Mouse (Mus musculus) myocyte (in vitro differentiated cells): Measurements from ENCODE around the gene Gpr18. TPM values are rescaled to one million over a fixed set of nuclear protein-coding genes. Genes with fewer than 3 reads are reported as not detected.
"Not testable (repeated sequence)": the region's sequence is repeated elsewhere in the genome, so short reads cannot be mapped to it uniquely, and the experiment has no call there.

Source experiments
- H3K27me3 ChIP-seq: one replicate; pipeline ENCODE4 v1.6.1; 2011; ENCODE audit not compliant: control insufficient read depth, insufficient read depth, insufficient read length
- H3K36me3 ChIP-seq: one replicate; pipeline ENCODE4 v1.6.1; 2011; ENCODE audit not compliant: control insufficient read depth, insufficient read depth
- H3K4me2 ChIP-seq: one replicate; pipeline ENCODE4 v1.6.1; 2011; ENCODE audit warnings: low read depth, control low read depth
- H3K4me3 ChIP-seq: one replicate; pipeline ENCODE4 v1.5.1; 2011; ENCODE audit warnings: mild to moderate bottlenecking, control low read depth, moderate library complexity
- H3K79me2 ChIP-seq: one replicate; pipeline ENCODE4 v1.6.1; 2011; ENCODE audit not compliant: control insufficient read depth, insufficient read depth
- H3ac ChIP-seq: one replicate; pipeline ENCODE4 v1.6.1; 2011; ENCODE audit not compliant: control insufficient read depth, insufficient read length
- CEBPB ChIP-seq: IDR thresholded peaks from 2 replicates; pipeline ENCODE4 v1.6.1; 2011; ENCODE audit warnings: mild to moderate bottlenecking, moderate library complexity; ENCODE audit not compliant: poor library complexity, insufficient read depth, severe bottlenecking
- E2F4 ChIP-seq: IDR thresholded peaks from one replicate; pipeline ENCODE4 v1.6.1; 2011; ENCODE audit warnings: mild to moderate bottlenecking, control low read depth, moderate library complexity; ENCODE audit not compliant: insufficient read depth
- MAX ChIP-seq: IDR thresholded peaks from one replicate; pipeline ENCODE4 v1.6.1; 2011; ENCODE audit warnings: low read depth, mild to moderate bottlenecking, control low read depth
- MYOD1 ChIP-seq, 3 experiments: IDR thresholded peaks; one replicate each; pipeline ENCODE4 v1.6.1; 2011; ENCODE audit warnings: control low read depth in 2 of 3, low read depth in 2 of 3, mild to moderate bottlenecking in 2 of 3, moderate library complexity in 1 of 3; ENCODE audit not compliant: insufficient read length in 2 of 3, control insufficient read depth in 1 of 3
- MYOG ChIP-seq, 3 experiments: IDR thresholded peaks; one replicate each; pipeline ENCODE4 v1.6.1; 2011; ENCODE audit warnings: control low read depth in 2 of 3, low read depth in 2 of 3, mild to moderate bottlenecking in 2 of 3; ENCODE audit not compliant: insufficient read length in 2 of 3, control insufficient read depth in 1 of 3, insufficient read depth in 1 of 3
- POLR2A ChIP-seq: IDR thresholded peaks from one replicate; pipeline ENCODE4 v1.6.1; 2011; ENCODE audit warnings: low read depth, mild to moderate bottlenecking, control low read depth, moderate library complexity; ENCODE audit not compliant: insufficient read length
- POLR2AphosphoS2 ChIP-seq: IDR thresholded peaks from one replicate; pipeline ENCODE4 v1.6.1; 2011; ENCODE audit warnings: low read depth, control low read depth; ENCODE audit not compliant: insufficient read length
- REST ChIP-seq: IDR thresholded peaks from one replicate; pipeline ENCODE4 v1.6.1; 2011; ENCODE audit warnings: mild to moderate bottlenecking, control low read depth, moderate library complexity; ENCODE audit not compliant: insufficient read depth, insufficient read length
- SRF ChIP-seq: IDR thresholded peaks from one replicate; pipeline ENCODE4 v1.6.1; 2011; ENCODE audit warnings: low read depth; ENCODE audit not compliant: control insufficient read depth, insufficient read length
- TCF12 ChIP-seq: IDR thresholded peaks from one replicate; pipeline ENCODE4 v1.6.1; 2011; ENCODE audit warnings: mild to moderate bottlenecking, control low read depth; ENCODE audit not compliant: poor library complexity, insufficient read depth, severe bottlenecking
- TCF3 ChIP-seq: IDR thresholded peaks from one replicate; pipeline ENCODE4 v1.6.1; 2011; ENCODE audit warnings: low read depth, control low read depth; ENCODE audit not compliant: insufficient read length
- USF1 ChIP-seq: IDR thresholded peaks from one replicate; pipeline ENCODE4 v1.6.1; 2011; ENCODE audit warnings: low read depth, mild to moderate bottlenecking, control low read depth, moderate library complexity
- polyA plus RNA-seq: library from polyadenylated mRNA; unstranded; fragments of >200 nt; fragmentation: generic; extraction: Trizol; gene quantifications from one replicate; pipeline ENCODE4 v1.2.1, GENCODE M21; 2012; ENCODE audit warnings: missing spikeins

The Gpr18 gene
- polyA plus RNA-seq, 1 experiment: not detected

DNA sequence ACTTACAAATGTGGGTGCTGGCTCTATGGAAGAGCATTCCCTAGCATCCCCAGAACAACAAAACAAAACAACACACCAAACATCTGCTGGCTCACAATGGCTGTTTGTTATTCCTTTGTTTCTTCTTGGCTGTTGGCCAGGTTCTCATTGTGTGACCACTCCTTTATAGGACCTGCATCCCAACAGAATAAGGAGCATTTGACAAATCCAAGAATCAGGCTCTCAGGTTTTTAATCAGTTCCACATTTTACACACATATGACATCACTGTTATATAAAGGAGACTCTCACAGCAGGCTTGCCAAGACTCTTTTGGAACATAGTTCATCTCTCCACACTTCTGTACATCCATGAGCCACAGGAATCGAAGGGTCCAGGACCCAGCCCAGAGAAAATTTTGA, 46.5 kb downstream of the Gpr18 start:
- Histone ChIP-seq H3K36me3 (no peaks in the 10 kb centered on the region), H3K79me2 (no peaks in the 10 kb centered on the region), H3K4me2 (no peak overlapping the region), H3K27me3 (peaks cover 13% of the 10 kb centered on the region), H3K4me3 (no peak overlapping the region), H3ac (no peak overlapping the region)
- no peak for TF ChIP-seq POLR2AphosphoS2

- H3K36me3 ChIP-seq: no peaks in the 10 kb centered on the region
- H3K4me2 ChIP-seq: no peak overlapping the region
- no peak overlapping the region for H3K4me3 ChIP-seq
- no peaks in the 10 kb centered on the region for H3K79me2 ChIP-seq
- peaks cover 6% of the 10 kb centered on the region for H3K27me3 ChIP-seq
- TF ChIP-seq POLR2AphosphoS2 (no peak), POLR2A (no peak), MAX (no peak), MYOD1 (IDR thresholded peaks at IDR 0.05; ENCODE audit: control insufficient read depth in 1 of 3, insufficient read length in 2 of 3, low read depth in 2 of 3) (no peak), USF1 (no peak), CEBPB (no peak), REST (no peak), SRF (no peak), TCF12 (no peak), E2F4 (no peak), MYOG (IDR thresholded peaks at IDR 0.05; ENCODE audit: control insufficient read depth in 1 of 3, insufficient read depth in 1 of 3, insufficient read length in 2 of 3, low read depth in 2 of 3) (no peak), TCF3 (no peak)
- H3ac ChIP-seq: no peak overlapping the region
Measured at GRCm38 (mm10) chr14:121866574-121866973, 49.0 kb downstream of the Gpr18 start.

- H3ac ChIP-seq, H3K4me2 ChIP-seq, H3K4me3 ChIP-seq, H3K36me3 ChIP-seq, H3K27me3 ChIP-seq, H3K79me2 ChIP-seq: not testable (repeated sequence)
Measured at GRCm38 (mm10) chr14:121865162-121865561, 50.4 kb downstream of the Gpr18 start.

Other genes with a start within 250 kb of the Gpr18 start
- gene Dock9, start 117.9 kb downstream of the Gpr18 start, polyA plus RNA-seq: 2.8 TPM
- 33.1 TPM for gene Ubac2, start 37.2 kb downstream of the Gpr18 start, polyA plus RNA-seq
- 0.02 TPM for gene Gpr183, start 49.4 kb upstream of the Gpr18 start, polyA plus RNA-seq
- gene Timm8a2, start 118.9 kb upstream of the Gpr18 start, polyA plus RNA-seq: not detected
- 64.1 TPM for gene Tm9sf2, start 191.3 kb upstream of the Gpr18 start, polyA plus RNA-seq